Mouse (Mus musculus) cerebellum, adult 2 months (tissue): ENCODE data around the gene Tpm4.

Experiments used
- CTCF ChIP-seq: fragments of 200-500 bp; IDR thresholded peaks from 2 replicates; pipeline ENCODE4 v1.5.1; 2011; ENCODE audit warnings: low read depth, mild to moderate bottlenecking, control low read depth, low read length, moderate library complexity, borderline replicate concordance; ENCODE audit not compliant: insufficient read depth
- POLR2A ChIP-seq: fragments of 200-500 bp; IDR thresholded peaks from 2 replicates; pipeline ENCODE4 v1.6.1; 2011; ENCODE audit warnings: low read length, control low read depth, borderline replicate concordance; ENCODE audit not compliant: insufficient read depth

GRCm38 (mm10) chr8:72121997-72122396, 12.8 kb upstream of the Tpm4 start:
- TF ChIP-seq CTCF, result no peak
- TF ChIP-seq POLR2A, result no peak
